Mouse (Mus musculus): ENCODE measurements at regions not wholly inside any gene's neighbourhood (a gene's known extent, or its start where the extent isn't known, plus 50 kb on each side); places are given as distances from the start of the nearest gene placed in this dataset.
A peak's percentile ranks its signal among the peaks of the same experiment; 100 is the strongest.

DNA sequence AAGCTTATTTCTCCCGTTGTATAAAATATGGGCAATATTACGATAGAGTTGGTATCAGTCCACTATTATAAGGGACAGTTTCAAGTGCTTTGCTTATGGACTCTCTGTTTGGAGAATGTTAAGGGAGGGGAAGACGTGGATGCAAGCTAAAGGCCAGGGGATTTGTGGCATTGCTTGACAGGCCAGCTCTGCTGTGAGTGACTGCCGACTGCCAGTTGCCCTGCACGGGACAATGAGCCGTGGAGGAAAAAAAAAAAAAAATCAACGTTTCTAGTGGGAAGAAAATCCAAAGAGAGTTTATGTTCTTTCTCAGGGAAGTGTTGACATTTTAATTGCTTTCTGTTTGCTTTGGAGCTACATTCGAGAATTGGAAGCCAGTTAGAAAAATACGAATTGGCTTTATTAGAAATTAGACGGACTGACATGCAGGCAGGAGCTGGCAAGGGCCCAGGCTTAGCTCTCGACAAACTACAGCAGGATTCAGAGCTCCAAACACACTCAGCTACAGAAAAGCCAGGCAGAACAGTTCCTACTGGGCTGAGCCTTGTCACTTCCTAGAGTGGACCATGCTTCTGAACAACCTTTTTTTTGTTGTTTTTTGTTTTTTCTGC, 127.5 kb downstream of the Btg1 start:
- H3K4me3 ChIP-seq (ENCODE audit: insufficient read depth, low read depth, low read length): no peak overlapping the region
- no peak overlapping the region for H3K27ac ChIP-seq (replicated peaks; ENCODE audit: low read depth, low read length)
- H3K4me1 ChIP-seq (ENCODE audit: control insufficient read depth, insufficient read depth, insufficient read length, low read length): no peaks in the 10 kb centered on the region

- no peak overlapping the region for H3K27ac ChIP-seq (replicated peaks; ENCODE audit: low read depth, low read length)
- 0 out of 2 replicates have a peak, but pooled peaks cover 3% of the 10 kb centered on the region for H3K4me1 ChIP-seq (ENCODE audit: control insufficient read depth, insufficient read depth, insufficient read length, low read length)
Measured at GRCm38 (mm10) chr10:96747015-96747663, 130.3 kb downstream of the Btg1 start.

GRCm38 (mm10) chr10:96750861-96751260, 134.1 kb downstream of the Btg1 start:
- H3K4me3 ChIP-seq (ENCODE audit: insufficient read depth, low read depth, low read length): no peak overlapping the region
- H3K4me1 ChIP-seq (ENCODE audit: control insufficient read depth, insufficient read depth, insufficient read length, low read length): peaks cover 15% of the 10 kb centered on the region
- H3K27ac ChIP-seq (replicated peaks; ENCODE audit: low read depth, low read length): peak overlapping the region; percentile 18; the same call in 1 of the 2 replicates

More at GRCm38 (mm10) chr10:96747015-96747663, 130.3 kb downstream of the Btg1 start:
- H3K4me3 ChIP-seq (ENCODE audit: insufficient read depth, low read depth, low read length): no peak overlapping the region

DNA sequence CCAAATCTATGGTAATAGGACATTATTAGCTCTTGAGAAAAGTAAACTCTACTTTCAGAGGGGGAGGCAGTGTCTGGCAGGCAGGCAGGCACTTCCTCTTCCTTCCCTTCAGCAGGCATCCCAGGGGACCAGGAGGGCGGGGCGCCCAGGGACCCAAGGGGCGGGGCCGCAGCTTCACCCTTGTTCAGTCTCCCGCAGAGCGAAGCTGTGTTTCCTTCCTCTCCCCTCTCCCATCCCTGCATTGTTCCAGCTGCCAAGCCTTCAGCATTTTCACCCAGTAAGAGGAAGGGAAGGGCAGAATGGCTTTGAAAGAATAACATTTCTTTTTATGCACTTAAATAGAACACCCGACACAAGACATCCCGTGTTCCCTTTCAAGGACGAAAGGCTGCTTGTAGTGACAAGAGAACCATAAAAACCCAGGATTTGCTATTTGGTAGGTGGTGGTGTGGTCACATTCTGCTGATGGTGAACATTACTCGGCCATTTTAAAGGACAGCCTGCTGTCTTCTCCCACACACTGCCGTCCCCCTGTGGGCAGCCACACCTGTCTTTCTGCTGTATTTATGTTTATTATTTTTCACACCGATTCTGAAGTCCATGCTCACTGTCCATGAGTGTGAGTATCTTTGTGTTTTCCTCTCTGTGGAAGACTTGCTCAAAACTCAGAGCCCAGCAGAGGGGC, 134.9 kb downstream of the Btg1 start:
- Histone ChIP-seq H3K4me1 (ENCODE audit: control insufficient read depth, insufficient read depth, insufficient read length, low read length) (peaks cover 20% of the 10 kb centered on the region), H3K4me3 (ENCODE audit: insufficient read depth, low read depth, low read length) (peak overlapping the region; percentile 27), H3K27ac (replicated peaks; ENCODE audit: low read depth, low read length) (peak overlapping the region; percentile 77)

- Histone ChIP-seq H3K27ac (replicated peaks; ENCODE audit: low read depth, low read length) (no peak overlapping the region; the same call in 1 of the 2 replicates), H3K4me1 (ENCODE audit: control insufficient read depth, insufficient read depth, insufficient read length, low read length) (peaks cover 20% of the 10 kb centered on the region)
Measured at GRCm38 (mm10) chr10:96752531-96752930, 135.7 kb downstream of the Btg1 start.

GRCm38 (mm10) chr10:96753521-96753920, 136.7 kb downstream of the Btg1 start:
- no peak overlapping the region for H3K27ac ChIP-seq (replicated peaks; ENCODE audit: low read depth, low read length)
- peaks cover 20% of the 10 kb centered on the region for H3K4me1 ChIP-seq (ENCODE audit: control insufficient read depth, insufficient read depth, insufficient read length, low read length)
- no peak overlapping the region for H3K4me3 ChIP-seq (ENCODE audit: insufficient read depth, low read depth, low read length)

More at GRCm38 (mm10) chr10:96752531-96752930, 135.7 kb downstream of the Btg1 start:
- no peak overlapping the region for H3K4me3 ChIP-seq (ENCODE audit: insufficient read depth, low read depth, low read length)

DNA sequence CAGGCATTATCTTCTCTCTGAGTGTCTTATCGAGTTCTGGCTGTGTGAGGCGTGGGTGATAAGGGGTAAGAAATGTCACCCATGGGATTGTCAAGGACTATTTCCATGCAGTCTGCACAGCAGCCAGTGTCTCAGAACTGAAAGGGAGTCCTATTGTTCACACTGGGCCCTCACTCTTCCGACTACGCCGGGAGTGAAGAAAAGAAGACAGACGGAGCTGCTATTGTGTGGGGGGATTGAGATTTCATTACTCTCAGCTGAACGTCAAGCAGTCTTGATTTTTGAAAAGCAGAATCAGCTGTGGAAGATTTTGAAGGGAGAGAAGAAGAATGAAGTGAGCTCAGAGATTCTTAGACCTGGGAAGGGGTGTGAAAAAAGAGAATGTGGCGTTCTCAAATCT, 138.9 kb downstream of the Btg1 start:
- H3K4me1 ChIP-seq (ENCODE audit: control insufficient read depth, insufficient read depth, insufficient read length, low read length): peaks cover 20% of the 10 kb centered on the region
- no peak overlapping the region for H3K4me3 ChIP-seq (ENCODE audit: insufficient read depth, low read depth, low read length)
- H3K27ac ChIP-seq (replicated peaks; ENCODE audit: low read depth, low read length): 0 out of 2 replicates have a peak overlapping the region, but pooled peaks have one; percentile 28

DNA sequence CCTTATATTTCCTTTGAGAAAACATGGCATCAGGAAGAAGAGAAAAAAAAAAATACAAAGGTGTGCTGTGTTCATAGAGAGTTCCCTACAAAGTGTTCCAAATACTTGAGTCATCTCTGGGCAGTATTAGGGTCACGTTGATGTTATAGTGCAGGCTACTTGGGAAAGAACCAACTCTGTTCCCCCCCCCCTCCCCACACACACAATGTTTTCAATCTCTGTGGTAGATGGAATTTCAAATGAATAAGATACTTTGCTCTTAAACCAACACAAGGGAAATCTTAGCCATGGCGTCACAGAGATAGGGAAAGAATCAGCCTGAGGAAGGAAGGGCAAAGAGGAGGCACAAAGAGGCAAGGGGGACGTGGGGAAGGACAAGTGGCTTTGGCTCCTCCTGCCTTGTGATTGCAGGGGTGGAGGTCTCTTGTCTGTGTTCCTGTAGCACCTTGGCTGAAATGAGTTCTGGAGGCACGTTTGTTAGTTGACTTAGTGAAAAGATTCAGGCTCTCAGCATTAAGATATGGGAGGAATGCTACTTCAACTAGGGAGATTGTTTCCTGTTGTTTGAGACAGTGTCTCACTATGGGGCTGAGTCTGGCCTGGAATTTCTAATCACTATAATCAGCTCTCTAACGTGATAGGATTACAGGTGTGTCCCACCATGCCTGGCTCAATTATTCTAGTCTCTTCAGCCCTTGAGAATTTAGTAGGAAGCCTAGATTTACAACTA, 139.7 kb downstream of the Btg1 start:
- Histone ChIP-seq H3K4me3 (ENCODE audit: insufficient read depth, low read depth, low read length) (no peak overlapping the region), H3K27ac (replicated peaks; ENCODE audit: low read depth, low read length) (no peak overlapping the region)

DNA sequence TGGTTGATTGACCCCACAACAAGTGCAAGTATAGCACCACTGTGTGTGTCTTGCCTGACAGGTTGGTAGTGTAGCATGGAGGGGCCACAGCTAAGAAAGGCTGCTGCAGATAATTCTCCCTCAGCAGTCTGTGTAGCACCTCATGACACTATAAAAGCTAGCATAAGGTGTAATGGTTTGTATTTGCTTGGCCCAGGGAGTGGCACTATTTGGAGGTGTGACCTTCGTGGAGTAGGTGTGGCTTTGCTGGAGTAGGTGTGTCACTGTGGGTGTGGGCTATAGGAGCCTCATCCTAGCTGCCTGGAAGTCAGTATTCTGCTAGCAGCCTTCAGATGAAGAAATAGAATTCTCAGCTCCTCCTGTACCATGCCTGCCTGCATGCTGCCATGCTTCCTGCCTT, 140.5 kb downstream of the Btg1 start:
- H3K4me3 ChIP-seq (ENCODE audit: insufficient read depth, low read depth, low read length): no peak overlapping the region
- H3K4me1 ChIP-seq (ENCODE audit: control insufficient read depth, insufficient read depth, insufficient read length, low read length): peaks cover 16% of the 10 kb centered on the region
- no peak overlapping the region for H3K27ac ChIP-seq (replicated peaks; ENCODE audit: low read depth, low read length)

More for the DNA sequence above, 139.7 kb downstream of the Btg1 start:
- H3K4me1 ChIP-seq (ENCODE audit: control insufficient read depth, insufficient read depth, insufficient read length, low read length): peaks cover 20% of the 10 kb centered on the region

GRCm38 (mm10) chr10:96761601-96762000, 144.8 kb downstream of the Btg1 start:
- Histone ChIP-seq H3K27ac (replicated peaks; ENCODE audit: low read depth, low read length) (no peak overlapping the region), H3K4me3 (ENCODE audit: insufficient read depth, low read depth, low read length) (no peak overlapping the region), H3K4me1 (ENCODE audit: control insufficient read depth, insufficient read depth, insufficient read length, low read length) (peaks cover under 1% of the 10 kb centered on the region; the same call in 1 of the 2 replicates)

GRCm38 (mm10) chr10:96765626-96766025, 148.8 kb downstream of the Btg1 start:
- Histone ChIP-seq H3K4me3 (ENCODE audit: insufficient read depth, low read depth, low read length) (no peak overlapping the region), H3K4me1 (ENCODE audit: control insufficient read depth, insufficient read depth, insufficient read length, low read length) (no peaks in the 10 kb centered on the region), H3K27ac (replicated peaks; ENCODE audit: low read depth, low read length) (no peak overlapping the region)

- Histone ChIP-seq H3K4me1 (ENCODE audit: control insufficient read depth, insufficient read depth, insufficient read length, low read length) (no peaks in the 10 kb centered on the region), H3K4me3 (ENCODE audit: insufficient read depth, low read depth, low read length) (no peak overlapping the region), H3K27ac (replicated peaks; ENCODE audit: low read depth, low read length) (no peak overlapping the region)
Measured at GRCm38 (mm10) chr10:96778220-96778619, 161.4 kb downstream of the Btg1 start.

DNA sequence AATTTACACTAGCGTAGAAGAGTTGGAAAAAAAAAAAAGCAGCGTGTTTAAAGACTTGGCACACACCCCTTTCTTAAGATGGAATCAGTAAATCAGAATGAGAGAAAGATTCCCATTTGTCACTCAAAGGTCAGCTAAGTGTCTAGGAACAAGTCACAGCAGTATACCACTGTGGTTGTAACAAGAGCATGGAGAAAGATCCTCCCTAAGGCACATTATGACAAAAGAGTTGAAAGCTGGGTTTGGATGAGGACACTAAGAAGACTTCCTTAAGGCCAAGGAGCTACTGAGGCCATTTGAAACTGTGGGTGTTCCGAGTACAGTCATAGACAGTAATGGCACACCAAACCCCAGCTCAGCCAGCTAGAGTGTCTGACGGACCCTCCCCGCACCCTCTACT, 167.2 kb downstream of the Btg1 start:
- H3K4me1 ChIP-seq (ENCODE audit: control insufficient read depth, insufficient read depth, insufficient read length, low read length): no peaks in the 10 kb centered on the region
- H3K27ac ChIP-seq (replicated peaks; ENCODE audit: low read depth, low read length): no peak overlapping the region

GRCm38 (mm10) chr10:96786903-96787571, 170.2 kb downstream of the Btg1 start:
- Histone ChIP-seq H3K4me1 (ENCODE audit: control insufficient read depth, insufficient read depth, insufficient read length, low read length) (no peaks in the 10 kb centered on the region), H3K27ac (replicated peaks; ENCODE audit: low read depth, low read length) (no peak overlapping the region), H3K4me3 (ENCODE audit: insufficient read depth, low read depth, low read length) (no peak overlapping the region)

More for the DNA sequence above, 167.2 kb downstream of the Btg1 start:
- H3K4me3 ChIP-seq (ENCODE audit: insufficient read depth, low read depth, low read length): no peak overlapping the region

Measured in brown adipose tissue, adult 24 weeks (tissue).